Mouse (Mus musculus): ENCODE measurements at regions not wholly inside any gene's neighbourhood (a gene's known extent, or its start where the extent isn't known, plus 50 kb on each side); places are given as distances from the start of the nearest gene placed in this dataset.

- no peak for TF ChIP-seq CTCF (IDR thresholded peaks at IDR 0.05; ENCODE audit: low read depth)
- no peak for TF ChIP-seq EP300 (optimal IDR thresholded peaks at IDR 0.05)
Observed at GRCm38 (mm10) chr13:84751576-84752490, 437.4 kb upstream of the Ccnh start.
